Mouse (Mus musculus): ENCODE measurements at regions not wholly inside any gene's neighbourhood (a gene's known extent, or its start where the extent isn't known, plus 50 kb on each side); places are given as distances from the start of the nearest gene placed in this dataset.

GRCm38 (mm10) chrX:162284252-162284651, 124.7 kb upstream of the Nhs start:
- no peaks in the 10 kb centered on the region for H3K36me3 ChIP-seq (ENCODE audit: control insufficient read depth)
- H3K4me3 ChIP-seq (replicated peaks) = peak overlapping the region; percentile 32
- TF ChIP-seq GATA1 (IDR thresholded peaks at IDR 0.05; ENCODE audit: low read length) (peak; percentile 87), TAL1 (IDR thresholded peaks at IDR 0.05; ENCODE audit: low read length) (peak; percentile 85)
- no peaks in the 10 kb centered on the region for H3K27me3 ChIP-seq (ENCODE audit: control insufficient read depth)
- H3K4me1 ChIP-seq (ENCODE audit: control insufficient read depth) = peaks cover 70% of the 10 kb centered on the region
- H3K9me3 ChIP-seq (ENCODE audit: control insufficient read depth, low read length) = no peaks in the 10 kb centered on the region

GRCm38 (mm10) chrX:162282690-162283089, 123.2 kb upstream of the Nhs start:
- peaks cover 72% of the 10 kb centered on the region for H3K4me1 ChIP-seq (ENCODE audit: control insufficient read depth)
- no peak for TF ChIP-seq GATA1 (IDR thresholded peaks at IDR 0.05; ENCODE audit: low read length)
- no peak for TF ChIP-seq TAL1 (IDR thresholded peaks at IDR 0.05; ENCODE audit: low read length)
- no peaks in the 10 kb centered on the region for H3K27me3 ChIP-seq (ENCODE audit: control insufficient read depth)
- H3K4me3 ChIP-seq (replicated peaks) = no peak overlapping the region
- H3K9me3 ChIP-seq (ENCODE audit: control insufficient read depth, low read length) = no peaks in the 10 kb centered on the region
- no peaks in the 10 kb centered on the region for H3K36me3 ChIP-seq (ENCODE audit: control insufficient read depth)

GRCm38 (mm10) chrX:162278834-162279708, 119.5 kb upstream of the Nhs start:
- no peaks in the 10 kb centered on the region for H3K9me3 ChIP-seq (ENCODE audit: control insufficient read depth, low read length)
- no peak overlapping the region for H3K4me3 ChIP-seq (replicated peaks)
- peaks cover 44% of the 10 kb centered on the region for H3K4me1 ChIP-seq (ENCODE audit: control insufficient read depth)
- H3K36me3 ChIP-seq (ENCODE audit: control insufficient read depth) = no peaks in the 10 kb centered on the region
- no peaks in the 10 kb centered on the region for H3K27me3 ChIP-seq (ENCODE audit: control insufficient read depth)
- TF ChIP-seq TAL1 (IDR thresholded peaks at IDR 0.05; ENCODE audit: low read length) (no peak), GATA1 (IDR thresholded peaks at IDR 0.05; ENCODE audit: low read length) (no peak)

- H3K36me3 ChIP-seq (ENCODE audit: control insufficient read depth) = no peaks in the 10 kb centered on the region
- H3K9me3 ChIP-seq (ENCODE audit: control insufficient read depth, low read length) = no peaks in the 10 kb centered on the region
- TF ChIP-seq GATA1 (IDR thresholded peaks at IDR 0.05; ENCODE audit: low read length) = no peak
- no peak overlapping the region for H3K4me3 ChIP-seq (replicated peaks)
- H3K27me3 ChIP-seq (ENCODE audit: control insufficient read depth) = no peaks in the 10 kb centered on the region
- peaks cover 48% of the 10 kb centered on the region for H3K4me1 ChIP-seq (ENCODE audit: control insufficient read depth)
These were observed 115.1 kb upstream of the Nhs start for GRCm38 (mm10) chrX:162274581-162274980.

- no peaks in the 10 kb centered on the region for H3K9me3 ChIP-seq (ENCODE audit: control insufficient read depth, low read length)
- H3K27me3 ChIP-seq (ENCODE audit: control insufficient read depth) = no peaks in the 10 kb centered on the region
- no peaks in the 10 kb centered on the region for H3K36me3 ChIP-seq (ENCODE audit: control insufficient read depth)
- H3K4me3 ChIP-seq (replicated peaks) = no peak overlapping the region
- TF ChIP-seq TAL1 (IDR thresholded peaks at IDR 0.05; ENCODE audit: low read length) (no peak), GATA1 (IDR thresholded peaks at IDR 0.05; ENCODE audit: low read length) (no peak)
- H3K4me1 ChIP-seq (ENCODE audit: control insufficient read depth) = peaks cover 60% of the 10 kb centered on the region
These were observed 111.7 kb upstream of the Nhs start for GRCm38 (mm10) chrX:162271189-162271588.

GRCm38 (mm10) chrX:162268918-162269317, 109.4 kb upstream of the Nhs start:
- Histone ChIP-seq H3K27me3 (ENCODE audit: control insufficient read depth) (no peaks in the 10 kb centered on the region; the same call in none of the 2 replicates), H3K36me3 (ENCODE audit: control insufficient read depth) (no peaks in the 10 kb centered on the region), H3K4me1 (ENCODE audit: control insufficient read depth) (peaks cover 59% of the 10 kb centered on the region), H3K9me3 (ENCODE audit: control insufficient read depth, low read length) (no peaks in the 10 kb centered on the region), H3K4me3 (replicated peaks) (no peak overlapping the region)
- TF ChIP-seq GATA1 (IDR thresholded peaks at IDR 0.05; ENCODE audit: low read length) = no peak
- no peak for TF ChIP-seq TAL1 (IDR thresholded peaks at IDR 0.05; ENCODE audit: low read length)

GRCm38 (mm10) chrX:162268112-162268511, 108.6 kb upstream of the Nhs start:
- Histone ChIP-seq H3K27me3 (ENCODE audit: control insufficient read depth) (no peaks in the 10 kb centered on the region; the same call in none of the 2 replicates), H3K4me3 (replicated peaks) (no peak overlapping the region), H3K9me3 (ENCODE audit: control insufficient read depth, low read length) (no peaks in the 10 kb centered on the region), H3K36me3 (ENCODE audit: control insufficient read depth) (no peaks in the 10 kb centered on the region), H3K4me1 (ENCODE audit: control insufficient read depth) (peaks cover 56% of the 10 kb centered on the region)
- TF ChIP-seq GATA1 (IDR thresholded peaks at IDR 0.05; ENCODE audit: low read length) (no peak), TAL1 (IDR thresholded peaks at IDR 0.05; ENCODE audit: low read length) (no peak)

- peaks cover 2% of the 10 kb centered on the region for H3K27me3 ChIP-seq (ENCODE audit: control insufficient read depth)
These were observed 108.1 kb upstream of the Nhs start for GRCm38 (mm10) chrX:162267679-162268078.

GRCm38 (mm10) chrX:162266769-162267168, 107.2 kb upstream of the Nhs start:
- no peaks in the 10 kb centered on the region for H3K9me3 ChIP-seq (ENCODE audit: control insufficient read depth, low read length)
- H3K36me3 ChIP-seq (ENCODE audit: control insufficient read depth) = no peaks in the 10 kb centered on the region
- no peak overlapping the region for H3K4me3 ChIP-seq (replicated peaks)
- no peak for TF ChIP-seq GATA1 (IDR thresholded peaks at IDR 0.05; ENCODE audit: low read length)
- TF ChIP-seq TAL1 (IDR thresholded peaks at IDR 0.05; ENCODE audit: low read length) = no peak
- peaks cover 44% of the 10 kb centered on the region for H3K4me1 ChIP-seq (ENCODE audit: control insufficient read depth)
- peaks cover 5% of the 10 kb centered on the region for H3K27me3 ChIP-seq (ENCODE audit: control insufficient read depth)

More at GRCm38 (mm10) chrX:162267679-162268078, 108.1 kb upstream of the Nhs start:
- Histone ChIP-seq H3K9me3 (ENCODE audit: control insufficient read depth, low read length) (no peaks in the 10 kb centered on the region), H3K36me3 (ENCODE audit: control insufficient read depth) (no peaks in the 10 kb centered on the region), H3K4me3 (replicated peaks) (no peak overlapping the region), H3K4me1 (ENCODE audit: control insufficient read depth) (peaks cover 53% of the 10 kb centered on the region)
- no peak for TF ChIP-seq GATA1 (IDR thresholded peaks at IDR 0.05; ENCODE audit: low read length)
- TF ChIP-seq TAL1 (IDR thresholded peaks at IDR 0.05; ENCODE audit: low read length) = no peak
